Mouse (Mus musculus): ENCODE measurements around the gene Glra4.
"Not testable (repeated sequence)": the region's sequence is repeated elsewhere in the genome, so short reads cannot be mapped to it uniquely, and the experiment has no call there.

Glra4 gene

DNA sequence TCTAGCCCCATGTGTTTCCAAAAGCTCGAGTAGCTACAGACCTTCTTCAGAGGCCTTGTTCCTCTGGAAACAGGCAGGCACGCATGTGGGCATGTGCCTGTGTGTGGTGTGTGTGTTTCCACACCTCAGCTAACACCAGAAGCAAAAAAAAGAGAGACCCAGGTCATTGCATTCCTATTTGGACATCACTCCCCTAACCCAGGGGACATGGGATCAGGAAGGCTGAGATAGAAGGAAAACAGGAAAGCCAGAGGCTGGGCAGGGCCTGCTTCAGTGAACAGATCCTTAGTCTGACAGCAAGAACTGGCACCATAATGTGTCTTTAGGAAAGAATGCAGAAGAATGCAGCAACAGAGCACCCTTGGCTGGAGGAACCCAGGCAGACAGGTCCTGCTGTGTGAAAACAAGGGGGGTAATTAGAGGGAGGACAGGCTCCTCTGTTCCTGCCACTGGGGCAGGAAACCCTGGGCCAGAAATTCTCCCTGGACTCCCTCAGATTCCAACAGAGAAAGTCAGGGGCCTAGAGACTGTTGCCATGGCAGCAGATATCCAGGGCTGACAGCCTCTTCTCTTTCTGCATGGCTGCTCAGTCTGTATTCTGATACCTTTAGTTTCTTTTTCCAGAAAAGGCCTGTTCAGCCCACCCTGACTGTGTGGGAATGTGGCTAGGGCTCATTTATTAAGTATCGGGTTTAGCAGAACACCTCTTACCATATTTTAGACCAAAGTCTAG, 65.0 kb downstream of the Glra4 start:
- DNase-seq (ENCODE audit: low spot score): not testable (repeated sequence)

DNA sequence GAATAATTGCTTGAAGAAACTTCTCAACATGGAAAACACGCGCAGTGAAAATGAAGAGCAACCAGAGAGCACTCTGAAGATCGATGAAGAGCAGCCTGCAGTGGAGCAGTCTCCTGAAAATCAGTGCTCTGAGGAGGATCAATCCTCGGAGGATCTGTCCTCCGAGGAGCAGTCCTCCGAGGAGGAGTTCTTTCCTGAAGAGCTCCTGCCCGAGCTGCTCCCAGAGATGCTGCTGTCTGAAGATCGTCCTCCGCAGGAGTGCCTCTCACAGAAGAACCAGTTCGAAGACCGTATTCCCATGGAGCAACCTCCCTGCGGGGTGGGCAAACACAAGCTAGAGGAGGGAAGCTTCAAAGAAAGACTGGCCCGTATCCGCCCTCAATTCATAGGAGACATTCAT, 71.2 kb downstream of the Glra4 start:
- DNase-seq (ENCODE audit: low spot score): no peak

DNA sequence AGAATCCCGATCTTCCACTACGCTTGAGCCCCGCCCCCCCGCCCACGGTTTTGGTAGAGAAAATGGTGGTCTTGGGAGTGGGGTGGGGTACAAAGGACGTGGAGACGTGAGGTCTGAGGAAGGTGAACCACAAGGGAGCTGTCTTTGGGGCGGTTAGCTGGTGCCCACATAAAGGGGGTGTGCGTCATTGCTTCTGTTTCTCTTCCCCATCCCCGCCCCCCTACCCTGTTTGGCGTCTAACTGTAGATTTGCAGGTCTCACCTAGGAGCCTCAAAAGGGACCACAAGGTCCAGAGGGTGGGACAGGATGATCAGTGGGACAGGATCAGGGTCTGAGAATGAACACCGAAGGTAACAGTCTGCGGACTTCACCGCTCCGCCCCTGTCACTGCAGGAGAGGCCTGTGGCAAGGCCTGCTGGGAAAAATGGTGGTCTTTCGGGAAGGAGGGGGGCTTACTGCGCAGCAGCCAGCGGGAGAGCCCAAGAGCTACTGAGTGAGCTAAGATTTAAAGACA, 71.7 kb downstream of the Glra4 start:
- peak; percentile 7 for DNase-seq (ENCODE audit: low spot score)

Measured in left cerebral cortex, adult 11 months (tissue).